Mouse (Mus musculus) liver, postnatal 0 days (tissue): Measurements from ENCODE around the gene Sept1. TPM values are rescaled to one million over a fixed set of nuclear protein-coding genes. Genes with fewer than 3 reads are reported as not detected.

ENCODE experiments used
- ATAC-seq: fragments of 200-750 bp; cut with Nextera tagmentation; 2 replicates; pipeline ENCODE4 v1.8.0; 2017; ENCODE audit warnings: mild to moderate bottlenecking, moderate library complexity
- DNase-seq: peaks from one replicate; pipeline ENCODE4 v3.0.0-alpha.2; 2016
- H3K27ac ChIP-seq: fragments of 300-500 bp; sonication (generic); 2 replicates; pipeline ENCODE4 v1.5.1; 2014; ENCODE audit warnings: antibody characterized with exemption, moderate library complexity, mild to moderate bottlenecking, low read depth
- H3K27me3 ChIP-seq: fragments of 300-500 bp; sonication (generic); 2 replicates; pipeline ENCODE4 v1.6.1; 2014; ENCODE audit warnings: low read length, control low read depth, mixed read lengths; ENCODE audit not compliant: insufficient read depth
- H3K36me3 ChIP-seq: fragments of 300-500 bp; sonication (generic); replicated peaks from 2 replicates; pipeline ENCODE4 v1.6.1; 2014; ENCODE audit warnings: mild to moderate bottlenecking, control low read depth, low read length, moderate library complexity, mixed read lengths; ENCODE audit not compliant: insufficient read depth
- H3K4me1 ChIP-seq: fragments of 300-500 bp; sonication (generic); 2 replicates; pipeline ENCODE4 v1.6.1; 2014; ENCODE audit warnings: antibody characterized with exemption, mild to moderate bottlenecking, control low read depth; ENCODE audit not compliant: insufficient read depth
- H3K4me2 ChIP-seq: fragments of 300-500 bp; sonication (generic); 2 replicates; pipeline ENCODE4 v1.6.1; 2014; ENCODE audit warnings: low read depth, mild to moderate bottlenecking, low read length, moderate library complexity, mixed read lengths
- H3K4me3 ChIP-seq: fragments of 300-500 bp; sonication (generic); 2 replicates; pipeline ENCODE4 v1.5.1; 2014; ENCODE audit warnings: low read depth, low read length
- H3K9ac ChIP-seq: fragments of 300-500 bp; sonication (generic); replicated peaks from 2 replicates; pipeline ENCODE4 v1.6.1; 2014; ENCODE audit warnings: mild to moderate bottlenecking, moderate library complexity
- H3K9me3 ChIP-seq: fragments of 300-500 bp; sonication (generic); 2 replicates; pipeline ENCODE4 v1.6.1; 2016; ENCODE audit warnings: mild to moderate bottlenecking, control low read depth, low read length, mixed read lengths
- CTCF ChIP-seq: sonication (generic); IDR thresholded peaks from 2 replicates; pipeline ENCODE4 v1.5.1; 2016; ENCODE audit warnings: antibody characterized with exemption, low read depth
- EP300 ChIP-seq: IDR thresholded peaks from 2 replicates; pipeline ENCODE4 v1.6.1; 2016; ENCODE audit warnings: antibody characterized with exemption, low read depth, mild to moderate bottlenecking
- WGBS: fragments of 180-500 bp; shearing (Covaris S2); extraction: QIAGEN DNeasy Blood & Tissue Kit; methylation state at CpG from one replicate; pipeline ENCODE4 v1.1.7; 2014; ENCODE audit not compliant: insufficient replicate concordance; 5-methylcytosine and 5-hydroxymethylcytosine counted together
- polyA plus RNA-seq: library from polyadenylated mRNA; unstranded; fragments of >200 nt; fragmentation: Nextera tagmentation; extraction: Ambion mirVana; gene quantifications from 2 replicates; pipeline ENCODE4 v1.2.1, GENCODE M21; 2015

The Sept1 gene
- polyA plus RNA-seq, 1 experiment from 2014 or later = 16.7 TPM

DNA sequence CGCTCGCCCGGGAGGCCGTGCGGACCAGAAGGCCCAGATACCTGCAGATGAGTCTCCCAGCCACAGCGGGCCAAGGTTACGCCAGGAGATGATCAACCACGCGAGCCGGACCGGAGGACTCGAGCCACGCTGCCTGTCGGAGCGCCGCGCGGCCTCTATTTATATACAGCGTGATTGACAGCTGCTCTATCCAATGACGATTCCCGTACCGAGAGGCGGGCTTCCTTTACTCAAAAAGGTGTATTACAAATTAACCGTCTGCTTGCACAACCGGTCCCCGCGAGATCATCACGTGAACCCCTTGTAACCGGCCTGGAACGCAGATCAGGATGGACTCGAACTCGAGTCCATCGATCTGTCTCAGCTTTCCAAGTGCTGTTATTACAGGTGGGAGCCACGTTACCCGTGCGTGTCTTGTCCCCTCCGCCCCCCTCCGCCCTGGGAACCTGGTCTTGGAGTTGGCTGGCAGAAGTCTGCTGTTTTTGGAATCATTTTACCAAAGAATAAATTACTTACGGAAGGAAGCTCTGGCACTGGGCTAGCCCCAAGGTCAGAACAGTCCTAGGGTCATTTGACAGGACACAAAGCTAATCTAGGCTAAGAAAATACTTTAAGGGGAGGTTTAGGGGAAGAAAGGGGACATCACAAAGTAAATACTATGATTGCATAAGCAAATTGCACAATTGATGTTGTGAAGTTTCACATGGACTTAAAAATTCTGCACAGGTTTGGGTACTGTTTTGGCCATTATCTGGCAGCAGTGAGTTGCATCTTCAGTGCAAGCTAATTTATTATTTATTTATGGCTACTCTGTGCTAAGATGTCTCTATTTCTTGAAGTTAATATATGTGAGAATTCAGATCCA, 41.2 kb upstream of the Sept1 start, which contains the start of gene Sephs2:
Gene Sephs2, minus strand, starts transcription at position 131 of the 865 bp plus-strand sequence.
- Histone ChIP-seq H3K9ac (peak within 1 kb of the TSS; percentile 98), H3K4me1 (peaks cover 21% of the 10 kb centered on the region), H3K9me3 (no peaks in the 10 kb centered on the region), H3K36me3 (peaks cover 9% of the 10 kb centered on the region), H3K27me3 (no peaks in the 10 kb centered on the region), H3K4me3 (peak within 1 kb of the TSS; percentile 87), H3K27ac (peak within 1 kb of the TSS; percentile 94), H3K4me2 (peak within 1 kb of the TSS; percentile 96)
- TF ChIP-seq CTCF (no peak), EP300 (peak; percentile 61)
- ATAC-seq (peak; percentile 74), DNase-seq (peak; percentile 94)
- 2% methylated on average over 39 of the region's 39 CpGs for WGBS

DNA sequence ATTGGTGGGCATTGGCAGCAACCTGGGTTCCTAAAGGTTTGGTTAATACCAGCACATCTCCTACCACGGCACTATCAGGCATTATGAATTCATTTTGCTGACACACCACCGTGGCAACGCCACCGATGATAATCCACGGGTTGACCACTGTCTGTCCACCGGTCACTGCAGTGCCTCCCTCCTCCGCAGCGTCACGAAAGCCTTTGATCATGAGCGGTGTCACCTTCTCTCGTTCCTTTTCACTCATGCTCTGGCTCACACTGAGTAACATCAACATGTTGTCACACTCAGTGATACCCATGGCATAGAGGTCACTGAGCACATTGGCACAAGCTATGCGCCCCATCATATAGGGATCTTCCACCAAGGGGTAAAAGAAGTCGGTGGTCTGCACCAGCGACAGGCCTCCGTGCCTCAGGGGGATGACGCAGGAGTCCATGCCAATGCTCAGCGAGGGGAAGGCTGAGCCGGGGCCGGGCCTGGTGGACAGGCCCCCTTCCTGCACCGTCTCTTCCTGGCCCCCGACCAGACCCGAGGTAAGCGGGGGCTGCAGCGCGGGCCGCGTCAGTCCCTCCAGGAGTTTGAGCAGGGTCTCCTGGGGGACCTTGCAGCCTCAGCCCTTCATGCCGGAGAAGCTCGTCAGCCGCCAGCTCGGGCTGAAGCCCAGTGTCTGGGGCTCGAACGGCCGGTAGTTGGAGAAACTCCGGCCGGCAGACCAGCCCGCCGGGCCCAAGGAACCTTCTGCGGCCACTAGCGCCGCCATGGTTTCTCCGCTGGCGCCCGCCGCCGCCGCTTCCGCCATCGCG, 40.4 kb upstream of the Sept1 start:
- H3K4me1 ChIP-seq = peaks cover 18% of the 10 kb centered on the region
- 10% methylated on average over 41 of the region's 50 CpGs for WGBS
- H3K9ac ChIP-seq = peak overlapping the region; percentile 98
- H3K4me3 ChIP-seq = peak overlapping the region; percentile 87
- peaks cover 9% of the 10 kb centered on the region for H3K36me3 ChIP-seq
- DNase-seq (peak; percentile 37), ATAC-seq (peak; percentile 12)
- H3K27ac ChIP-seq = peak overlapping the region; percentile 94
- H3K4me2 ChIP-seq = peak overlapping the region; percentile 96
- H3K9me3 ChIP-seq = peaks cover 4% of the 10 kb centered on the region; the same call in 1 of the 2 replicates
- no peak for TF ChIP-seq CTCF
- no peak for TF ChIP-seq EP300
- H3K27me3 ChIP-seq = no peaks in the 10 kb centered on the region

- 79% methylated on average over 15 of the region's 15 CpGs for WGBS
These were observed 39.6 kb upstream of the Sept1 start for GRCm38 (mm10) chr7:127272566-127272965.

DNA sequence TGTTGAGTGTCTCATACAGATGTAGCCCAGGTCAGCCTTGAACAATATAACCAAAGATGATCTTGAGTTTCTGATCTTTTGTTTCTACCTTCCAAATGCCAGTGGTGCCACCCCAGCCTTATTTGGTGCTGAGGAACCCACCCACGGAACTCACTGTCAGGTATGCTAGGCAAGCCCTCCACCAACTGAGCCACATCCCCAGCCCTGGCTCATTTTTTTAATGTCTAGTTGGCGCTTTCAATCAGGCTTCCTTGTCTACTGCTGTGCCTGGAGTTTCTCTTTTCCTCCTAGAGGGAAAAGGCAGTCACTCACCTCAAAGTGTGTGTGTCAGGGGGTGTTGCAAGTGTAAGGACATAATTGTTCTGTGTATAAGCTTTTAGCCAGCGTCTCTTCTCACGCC, 38.2 kb upstream of the Sept1 start:
- H3K27ac ChIP-seq = peak overlapping the region; percentile 73
- WGBS = 84% methylated on average over 4 of the region's 4 CpGs
- H3K4me1 ChIP-seq = peaks cover 11% of the 10 kb centered on the region; the same call in 1 of the 2 replicates
- H3K9me3 ChIP-seq = peaks cover 6% of the 10 kb centered on the region; the same call in 1 of the 2 replicates
- peak overlapping the region; percentile 53 for H3K9ac ChIP-seq
- TF ChIP-seq CTCF = no peak
- no peak for TF ChIP-seq EP300
- ATAC-seq (no peak), DNase-seq (no peak)
- peak overlapping the region; percentile 96 for H3K4me2 ChIP-seq
- H3K36me3 ChIP-seq = peaks cover 9% of the 10 kb centered on the region
- no peaks in the 10 kb centered on the region for H3K27me3 ChIP-seq
- H3K4me3 ChIP-seq = peak overlapping the region; percentile 87

More at GRCm38 (mm10) chr7:127272566-127272965, 39.6 kb upstream of the Sept1 start:
- H3K4me1 ChIP-seq = peaks cover 11% of the 10 kb centered on the region; the same call in 1 of the 2 replicates
- H3K4me2 ChIP-seq = peak overlapping the region; percentile 96
- no peak for DNase-seq
- H3K36me3 ChIP-seq = peaks cover 9% of the 10 kb centered on the region
- H3K4me3 ChIP-seq = peak overlapping the region; percentile 87
- TF ChIP-seq CTCF = no peak
- no peak for TF ChIP-seq EP300
- H3K9me3 ChIP-seq = peaks cover 6% of the 10 kb centered on the region; the same call in 1 of the 2 replicates
- H3K27ac ChIP-seq = peak overlapping the region; percentile 94
- no peak for ATAC-seq
- peak overlapping the region; percentile 98 for H3K9ac ChIP-seq
- no peaks in the 10 kb centered on the region for H3K27me3 ChIP-seq

GRCm38 (mm10) chr7:127270666-127271065, 37.7 kb upstream of the Sept1 start:
- TF ChIP-seq CTCF = no peak
- TF ChIP-seq EP300 = no peak
- no peak for ATAC-seq
- Histone ChIP-seq H3K27ac (peak overlapping the region; percentile 73), H3K27me3 (no peaks in the 10 kb centered on the region), H3K4me1 (peaks cover 11% of the 10 kb centered on the region; the same call in 1 of the 2 replicates), H3K4me3 (peak overlapping the region; percentile 87; the same call in 1 of the 2 replicates), H3K9ac (peak overlapping the region; percentile 53), H3K36me3 (peaks cover 9% of the 10 kb centered on the region), H3K9me3 (peaks cover 6% of the 10 kb centered on the region; the same call in 1 of the 2 replicates), H3K4me2 (peak overlapping the region; percentile 96)
- DNase-seq = no peak
- WGBS = 57% methylated on average over 5 of the region's 5 CpGs

GRCm38 (mm10) chr7:127270256-127270655, 37.3 kb upstream of the Sept1 start:
- H3K4me2 ChIP-seq = peak overlapping the region; percentile 96; the same call in 1 of the 2 replicates
- peak; percentile 14; the same call in 1 of the 2 replicates for ATAC-seq
- peak overlapping the region; percentile 73 for H3K27ac ChIP-seq
- H3K9me3 ChIP-seq = peaks cover 6% of the 10 kb centered on the region; the same call in 1 of the 2 replicates
- WGBS = 58% methylated on average over 2 of the region's 2 CpGs
- H3K36me3 ChIP-seq = peaks cover 9% of the 10 kb centered on the region
- peak; percentile 29 for DNase-seq
- no peak overlapping the region for H3K4me3 ChIP-seq
- no peaks in the 10 kb centered on the region for H3K27me3 ChIP-seq
- no peak overlapping the region for H3K9ac ChIP-seq
- TF ChIP-seq EP300 (0 out of 2 replicates have a peak, but pooled peaks have one; percentile 11), CTCF (no peak)
- H3K4me1 ChIP-seq = peaks cover 11% of the 10 kb centered on the region; the same call in 1 of the 2 replicates
